Mouse (Mus musculus): ENCODE results near the gene Nkain1.
A peak's percentile ranks its signal among the peaks of the same experiment; 100 is the strongest.

Nkain1 gene

GRCm38 (mm10) chr4:130550511-130550910, 23.5 kb downstream of the Nkain1 start:
- DNase-seq (ENCODE audit: low read depth) = no peak

GRCm38 (mm10) chr4:130549189-130549588, 24.8 kb downstream of the Nkain1 start:
- DNase-seq (ENCODE audit: low read depth) = peak; percentile 19

- no peak for DNase-seq (ENCODE audit: low read depth)
Measured at GRCm38 (mm10) chr4:130546798-130547562, 27.0 kb downstream of the Nkain1 start.

- DNase-seq (ENCODE audit: low read depth) = no peak
Measured at GRCm38 (mm10) chr4:130544392-130544791, 29.6 kb downstream of the Nkain1 start.

DNA sequence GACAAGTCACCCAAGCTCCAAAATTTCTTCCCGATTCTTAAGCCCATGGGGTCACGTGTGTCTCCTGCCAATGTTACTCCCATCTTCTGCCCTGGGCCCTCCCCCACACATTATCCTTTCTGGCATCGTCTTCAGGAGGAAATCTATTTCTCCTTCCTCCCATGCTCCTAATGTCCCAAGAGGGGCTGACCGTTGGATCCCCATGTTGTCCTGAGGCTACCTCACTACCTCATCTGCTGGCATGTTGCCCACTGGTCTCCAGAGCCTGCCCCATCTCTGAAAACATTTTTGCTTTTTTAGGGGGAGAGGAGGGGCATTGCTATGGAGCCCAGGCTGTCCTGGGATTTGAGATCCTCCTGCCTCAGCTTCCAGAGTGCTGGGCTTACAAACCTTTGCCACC, 30.9 kb downstream of the Nkain1 start:
- no peak for DNase-seq (ENCODE audit: low read depth)

DNA sequence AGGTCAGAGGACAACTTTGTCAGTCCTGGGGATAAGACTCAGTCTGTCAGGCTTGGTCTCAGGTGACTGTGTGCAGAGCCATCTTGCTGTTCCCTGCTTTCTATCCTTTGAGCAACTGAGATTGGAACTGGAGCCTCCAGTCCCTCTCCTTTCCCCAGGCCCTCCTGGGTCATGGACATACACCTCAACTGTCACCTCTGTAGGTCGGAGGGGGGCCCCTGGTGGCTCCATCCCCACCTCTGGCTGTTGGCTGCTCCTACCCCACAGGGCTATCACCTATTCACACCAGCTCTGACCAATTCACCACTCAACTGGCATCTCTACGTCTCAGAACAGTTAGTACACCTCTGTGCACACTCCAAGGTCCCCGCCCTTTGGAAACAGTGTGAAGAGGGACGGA, 33.1 kb downstream of the Nkain1 start:
- no peak for DNase-seq (ENCODE audit: low read depth)

DNA sequence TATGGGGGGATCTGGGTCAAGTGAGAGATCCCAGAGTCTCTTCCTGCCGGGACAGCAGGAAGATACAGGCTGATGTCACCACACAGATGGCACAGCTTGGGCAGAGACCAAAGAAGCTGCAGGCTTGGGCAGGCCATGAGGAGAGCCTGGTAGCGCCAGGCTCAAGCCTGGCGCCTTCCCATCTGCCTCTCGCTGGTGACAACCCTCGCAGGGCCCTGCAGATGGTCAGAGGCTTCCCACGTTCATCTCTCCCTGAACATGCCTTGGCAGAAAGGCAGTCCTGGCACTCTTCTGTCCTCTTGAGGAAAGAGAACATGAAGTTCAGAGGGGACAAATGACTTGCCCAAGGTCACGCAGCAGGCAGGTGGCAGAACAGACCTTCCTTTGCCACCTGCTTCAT, 34.3 kb downstream of the Nkain1 start:
- no peak for DNase-seq (ENCODE audit: low read depth)

GRCm38 (mm10) chr4:130539053-130539452, 34.9 kb downstream of the Nkain1 start:
- no peak for DNase-seq (ENCODE audit: low read depth)

GRCm38 (mm10) chr4:130537371-130537770, 36.6 kb downstream of the Nkain1 start:
- no peak for DNase-seq (ENCODE audit: low read depth)

DNA sequence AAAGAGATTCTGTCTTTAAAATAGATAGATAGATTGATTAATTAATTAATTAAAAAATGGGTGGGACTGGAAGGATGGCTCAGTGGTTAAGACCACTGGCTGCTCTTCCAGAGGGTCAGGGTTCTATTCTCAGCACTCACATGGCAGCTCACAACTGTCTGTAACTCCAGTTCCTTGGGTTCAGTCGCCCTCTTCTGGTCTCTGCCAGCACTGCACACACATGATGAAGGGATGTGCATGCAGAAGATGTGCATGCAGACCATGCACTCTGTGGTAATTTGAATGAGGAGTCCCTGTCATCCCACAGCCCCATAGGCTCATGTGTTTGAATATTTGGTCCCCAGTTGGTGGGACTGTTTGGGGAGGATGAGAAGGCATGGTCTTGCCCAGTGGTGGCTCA, 38.2 kb downstream of the Nkain1 start:
- peak; percentile 13 for DNase-seq (ENCODE audit: low read depth)

GRCm38 (mm10) chr4:130533975-130534374, 40.0 kb downstream of the Nkain1 start:
- peak; percentile 78 for DNase-seq (ENCODE audit: low read depth)

DNA sequence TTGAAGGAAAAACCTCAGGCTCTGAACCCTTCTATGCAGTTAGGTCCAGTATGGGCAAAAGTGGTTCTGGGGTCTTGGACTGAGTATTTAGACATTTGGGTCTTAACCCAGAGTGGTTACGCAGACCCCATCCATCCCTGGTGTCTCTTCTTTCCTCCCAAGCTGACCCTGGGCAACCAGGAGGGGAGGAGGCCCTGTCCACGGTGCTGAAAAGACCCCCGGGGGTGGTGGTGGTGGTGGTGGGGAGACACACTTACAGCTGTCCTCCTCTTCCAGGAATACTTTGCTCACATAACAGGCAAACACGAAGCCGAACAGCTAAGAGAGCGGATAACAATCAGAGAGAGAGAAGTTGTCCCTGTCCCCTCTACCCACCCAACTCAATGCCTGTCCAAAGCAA, 41.6 kb downstream of the Nkain1 start:
- DNase-seq (ENCODE audit: low read depth) = no peak

GRCm38 (mm10) chr4:130531645-130532280, 42.2 kb downstream of the Nkain1 start:
- peak; percentile 42 for DNase-seq (ENCODE audit: low read depth)

GRCm38 (mm10) chr4:130527804-130528203, 46.2 kb downstream of the Nkain1 start:
- no peak for DNase-seq (ENCODE audit: low read depth)

GRCm38 (mm10) chr4:130525041-130525440, 48.9 kb downstream of the Nkain1 start:
- no peak for DNase-seq (ENCODE audit: low read depth)

- DNase-seq (ENCODE audit: low read depth) = no peak
Measured at GRCm38 (mm10) chr4:130521466-130521865, 52.5 kb downstream of the Nkain1 start.

DNA sequence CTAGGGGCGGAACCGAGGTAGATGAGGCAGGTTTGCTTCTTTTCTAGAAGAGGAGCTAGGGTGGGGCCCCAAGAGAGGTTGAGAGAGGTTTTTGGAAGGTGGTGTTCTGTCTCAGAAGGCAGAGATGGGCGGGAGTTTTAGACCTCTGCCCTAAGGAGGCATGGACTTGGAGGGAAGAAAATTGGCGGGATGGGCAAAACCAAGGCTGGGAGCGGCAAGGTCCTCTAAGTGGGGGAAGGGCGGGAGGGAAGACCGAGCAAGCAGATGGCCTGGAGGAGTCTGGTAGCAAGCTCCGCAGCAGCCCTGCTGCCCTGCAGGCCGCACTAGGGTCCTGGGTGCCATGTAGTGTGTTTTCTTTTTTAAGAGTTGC, 53.5 kb downstream of the Nkain1 start:
- DNase-seq (ENCODE audit: low read depth) = no peak

GRCm38 (mm10) chr4:130519567-130520481, 54.1 kb downstream of the Nkain1 start:
- peak; percentile 29 for DNase-seq (ENCODE audit: low read depth)

DNA sequence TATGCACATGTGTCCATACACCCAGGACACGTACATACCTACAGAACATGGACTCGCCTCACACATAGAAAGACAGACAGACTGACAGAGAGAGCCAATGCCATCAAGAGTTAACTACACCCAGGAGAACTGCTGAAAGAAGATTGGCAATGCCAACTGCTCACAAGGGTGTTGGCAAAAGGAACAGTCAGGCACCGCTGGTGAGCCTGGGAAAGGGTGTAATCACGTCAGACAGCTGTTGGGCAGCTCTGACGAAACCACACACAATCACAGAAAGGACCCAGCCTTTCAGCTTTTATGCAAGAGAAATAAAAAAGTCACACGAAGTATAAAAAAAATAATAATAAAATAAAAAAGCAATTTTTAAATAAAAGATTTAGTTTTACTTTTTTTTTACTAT, 57.5 kb downstream of the Nkain1 start:
- no peak for DNase-seq (ENCODE audit: low read depth)

Data from 416B (cell line).